Mouse (Mus musculus) megakaryocyte progenitor cell, adult 5-6 weeks (primary cell): ENCODE results near the gene Gabrb3. TPM values are rescaled to one million over a fixed set of nuclear protein-coding genes. Genes with fewer than 3 reads are reported as not detected.

Experiments
- ATAC-seq: replicated peaks from 2 replicates; pipeline ENCODE4 v1.8.0; 2016; ENCODE audit warnings: mild to moderate bottlenecking, moderate TSS enrichment, inconsistent platforms; ENCODE audit not compliant: poor library complexity
- total RNA-seq, 2 experiments: library from RNA; stranded (forward) in 1 of 2; stranded (reverse) in 1 of 2; fragments of 157-497, 149-512 nt in 1 of 2; fragments of 200-1000 nt in 1 of 2; gene quantifications; 2 replicates each; pipeline versions ENCODE4 v1.2.3 to v1.2.4; 2015 to 2017

Gabrb3 gene
- total RNA-seq, 2 experiments from 2014 or later = not detected

GRCm38 (mm10) chr7:57529451-57529850, 110.0 kb downstream of the Gabrb3 start:
- ATAC-seq = no peak

- ATAC-seq = no peak
Measured at GRCm38 (mm10) chr7:57529954-57530353, 110.5 kb downstream of the Gabrb3 start.

GRCm38 (mm10) chr7:57532676-57533075, 113.2 kb downstream of the Gabrb3 start:
- ATAC-seq = no peak

- ATAC-seq = peak; percentile 52
Measured at GRCm38 (mm10) chr7:57538565-57538964, 119.1 kb downstream of the Gabrb3 start.

- ATAC-seq = no peak
Measured at GRCm38 (mm10) chr7:57560732-57561436, 141.4 kb downstream of the Gabrb3 start.

GRCm38 (mm10) chr7:57564403-57564802, 144.9 kb downstream of the Gabrb3 start:
- no peak for ATAC-seq

- ATAC-seq = peak; percentile 75
Measured at GRCm38 (mm10) chr7:57590451-57591248, 171.2 kb downstream of the Gabrb3 start.

- ATAC-seq = no peak
Measured at GRCm38 (mm10) chr7:57591249-57591577, 171.7 kb downstream of the Gabrb3 start.

- peak; percentile 48; the same call in 1 of the 2 replicates for ATAC-seq
Measured at GRCm38 (mm10) chr7:57591578-57592431, 172.3 kb downstream of the Gabrb3 start.

- no peak for ATAC-seq
Measured at GRCm38 (mm10) chr7:57597341-57597740, 177.8 kb downstream of the Gabrb3 start.

- ATAC-seq = no peak
Measured at GRCm38 (mm10) chr7:57618697-57619096, 199.2 kb downstream of the Gabrb3 start.

- ATAC-seq = no peak
Measured at GRCm38 (mm10) chr7:57620036-57620435, 200.5 kb downstream of the Gabrb3 start.

- no peak for ATAC-seq
Measured at GRCm38 (mm10) chr7:57623718-57624117, 204.2 kb downstream of the Gabrb3 start.

- no peak for ATAC-seq
Measured at GRCm38 (mm10) chr7:57635026-57635425, 215.5 kb downstream of the Gabrb3 start.

- ATAC-seq = no peak
Measured at GRCm38 (mm10) chr7:57635687-57636086, 216.2 kb downstream of the Gabrb3 start.

GRCm38 (mm10) chr7:57640796-57641195, 221.3 kb downstream of the Gabrb3 start:
- ATAC-seq = no peak

GRCm38 (mm10) chr7:57647345-57647744, 227.9 kb downstream of the Gabrb3 start:
- ATAC-seq = no peak

GRCm38 (mm10) chr7:57648136-57648755, 228.8 kb downstream of the Gabrb3 start:
- ATAC-seq = no peak

GRCm38 (mm10) chr7:57677352-57677751, 257.9 kb downstream of the Gabrb3 start:
- no peak for ATAC-seq

GRCm38 (mm10) chr7:57689836-57690235, 270.3 kb downstream of the Gabrb3 start:
- ATAC-seq = no peak

GRCm38 (mm10) chr7:57700370-57700769, 280.9 kb downstream of the Gabrb3 start:
- no peak for ATAC-seq
